Mouse (Mus musculus) kidney, postnatal 0 days (tissue): ENCODE measurements around the gene Gm14393. TPM values are rescaled to one million over a fixed set of nuclear protein-coding genes. Genes with fewer than 3 reads are reported as not detected.
"Not testable (repeated sequence)": the region's sequence is repeated elsewhere in the genome, so short reads cannot be mapped to it uniquely, and the experiment has no call there.

Experiments used
- ATAC-seq: fragments of 200-750 bp; cut with Nextera tagmentation; replicated peaks from 2 replicates; pipeline ENCODE4 v1.8.0; 2017; ENCODE audit warnings: low read depth, moderate number of reproducible peaks, moderate TSS enrichment, moderate library complexity; ENCODE audit not compliant: low FRiP score
- DNase-seq: peaks from one replicate; pipeline ENCODE4 v3.0.0-alpha.2; 2016; ENCODE audit warnings: low spot score
- H3K27ac ChIP-seq: fragments of 300-500 bp; sonication (generic); 2 replicates; pipeline ENCODE4 v1.5.1; 2014; ENCODE audit warnings: mild to moderate bottlenecking
- H3K27me3 ChIP-seq: fragments of 300-500 bp; sonication (generic); 2 replicates; pipeline ENCODE4 v1.6.1; 2014; ENCODE audit warnings: low read length, mixed read lengths; ENCODE audit not compliant: insufficient read depth
- H3K36me3 ChIP-seq: fragments of 300-500 bp; sonication (generic); 2 replicates; pipeline ENCODE4 v1.6.1; 2014; ENCODE audit warnings: low read length, mixed read lengths; ENCODE audit not compliant: insufficient read depth
- H3K4me1 ChIP-seq: fragments of 300-500 bp; sonication (generic); replicated peaks from 2 replicates; pipeline ENCODE4 v1.6.1; 2014; ENCODE audit warnings: antibody characterized with exemption, low read length, mixed read lengths; ENCODE audit not compliant: insufficient read depth
- H3K4me2 ChIP-seq: fragments of 300-500 bp; sonication (generic); 2 replicates; pipeline ENCODE4 v1.6.1; 2014; ENCODE audit warnings: mild to moderate bottlenecking, low read length, moderate library complexity, mixed read lengths
- H3K4me3 ChIP-seq: fragments of 300-500 bp; sonication (generic); replicated peaks from 2 replicates; pipeline ENCODE4 v1.5.1; 2014; ENCODE audit warnings: low read depth, low read length
- H3K9ac ChIP-seq: fragments of 300-500 bp; sonication (generic); 2 replicates; pipeline ENCODE4 v1.6.1; 2014; ENCODE audit warnings: low read depth, low read length
- H3K9me3 ChIP-seq: fragments of 300-500 bp; sonication (generic); replicated peaks from 2 replicates; pipeline ENCODE4 v1.6.1; 2016; ENCODE audit warnings: low read length, inconsistent platforms, mixed read lengths
- WGBS: fragments of 180-500 bp; shearing (Covaris S2); extraction: QIAGEN DNeasy Blood & Tissue Kit; methylation state at CpG from one replicate; pipeline ENCODE4 v1.1.7; 2014; 5-methylcytosine and 5-hydroxymethylcytosine counted together
- polyA plus RNA-seq: library from polyadenylated mRNA; unstranded; fragments of >200 nt; fragmentation: Nextera tagmentation; extraction: Ambion mirVana; gene quantifications from 2 replicates; pipeline ENCODE4 v1.2.1, GENCODE M21; 2015

Gm14393 gene
- 1.3 TPM in 2 replicates for polyA plus RNA-seq

- not testable (repeated sequence) for H3K4me2 ChIP-seq, H3K27ac ChIP-seq, H3K9ac ChIP-seq, H3K9me3 ChIP-seq, DNase-seq, H3K27me3 ChIP-seq, H3K4me1 ChIP-seq, H3K36me3 ChIP-seq, H3K4me3 ChIP-seq, ATAC-seq
- WGBS: 68% methylated on average over 1 of the region's 1 CpGs
Measured at GRCm38 (mm10) chr2:175067681-175068261, at the start of gene Gm14393. Gene Gm14393, minus strand, starts transcription at chr2:175067781.

- DNase-seq, H3K9ac ChIP-seq, H3K27ac ChIP-seq, H3K4me3 ChIP-seq, H3K4me1 ChIP-seq, H3K36me3 ChIP-seq, ATAC-seq, H3K27me3 ChIP-seq, H3K9me3 ChIP-seq, H3K4me2 ChIP-seq: not testable (repeated sequence)
- 96% methylated on average over 23 of the region's 27 CpGs for WGBS
Measured at GRCm38 (mm10) chr2:175044268-175044667, 23.3 kb downstream of the Gm14393 start.

Other genes with a start within 250 kb of the Gm14393 start
- gene Gm14444, start 57.5 kb downstream of the Gm14393 start, polyA plus RNA-seq: 0.15 TPM in 1 of 2 replicates, not detected in the other
- gene Gm14399, start 74.2 kb upstream of the Gm14393 start, polyA plus RNA-seq: 4.2 and 4.6 TPM in 2 replicates
- 0.45 and 0.51 TPM in 2 replicates for gene Gm14443, start 108.1 kb upstream of the Gm14393 start, polyA plus RNA-seq
- gene Gm14391, start 139.1 kb upstream of the Gm14393 start, polyA plus RNA-seq: 3.0 and 4.0 TPM in 2 replicates
- gene Gm14440, start 207.3 kb upstream of the Gm14393 start, polyA plus RNA-seq: not detected in 2 replicates